Mouse (Mus musculus) lung, postnatal 0 days (tissue): Measurements from ENCODE around the gene Strn3.

Experiments
- CTCF ChIP-seq: IDR thresholded peaks from 2 replicates; pipeline ENCODE4 v1.5.1; 2016; ENCODE audit warnings: antibody characterized with exemption, mild to moderate bottlenecking
- EP300 ChIP-seq: IDR thresholded peaks from 2 replicates; pipeline ENCODE4 v1.6.1; 2016; ENCODE audit warnings: antibody characterized with exemption, mild to moderate bottlenecking, control low read depth

- no peak for TF ChIP-seq CTCF
- no peak for TF ChIP-seq EP300
Observed at GRCm38 (mm10) chr12:51712685-51713084, 21.0 kb upstream of the Strn3 start.
